Mouse (Mus musculus) stomach, postnatal 0 days (tissue): Measurements from ENCODE around the gene Fignl2.

Experiments used
- CTCF ChIP-seq: IDR thresholded peaks from 2 replicates; pipeline ENCODE4 v1.5.1; 2016; ENCODE audit warnings: antibody characterized with exemption, low read depth, mild to moderate bottlenecking, moderate library complexity
- EP300 ChIP-seq: optimal IDR thresholded peaks from 2 replicates; pipeline ENCODE3; 2016; ENCODE audit warnings: antibody characterized with exemption

GRCm38 (mm10) chr15:101044531-101044930 is 33.8 kb downstream of the Fignl2 start:
- TF ChIP-seq CTCF (no peak), EP300 (no peak)
